Mouse (Mus musculus) C2C12 (cell line): ENCODE measurements around the gene Pkdrej.

ENCODE experiments used
- CTCF ChIP-seq: IDR thresholded peaks from one replicate; pipeline ENCODE4 v1.5.1; 2011; ENCODE audit not compliant: control insufficient read depth, insufficient read depth, insufficient read length
- MAX ChIP-seq: IDR thresholded peaks from one replicate; pipeline ENCODE4 v1.6.1; 2011; ENCODE audit warnings: mild to moderate bottlenecking, control low read depth
- MYOG ChIP-seq: IDR thresholded peaks from one replicate; pipeline ENCODE4 v1.6.1; 2011; ENCODE audit not compliant: control insufficient read depth, insufficient read length; ENCODE audit errors: extremely low read depth
- USF1 ChIP-seq: IDR thresholded peaks from one replicate; pipeline ENCODE4 v1.6.1; 2011; ENCODE audit warnings: low read depth, mild to moderate bottlenecking, control low read depth, moderate library complexity

- TF ChIP-seq CTCF (no peak), MAX (no peak), MYOG (no peak), USF1 (no peak)
Observed at GRCm38 (mm10) chr15:85776241-85776640, 45.3 kb downstream of the Pkdrej start.
